Mouse (Mus musculus) forebrain, embryonic 11.5 days (tissue): ENCODE results near the gene Insig2. TPM values are rescaled to one million over a fixed set of nuclear protein-coding genes. Genes with fewer than 3 reads are reported as not detected.

ENCODE experiments used
- ATAC-seq: fragments of 200-750 bp; cut with Nextera tagmentation; replicated peaks from 2 replicates; pipeline ENCODE4 v1.8.0; 2017; ENCODE audit warnings: moderate TSS enrichment; ENCODE audit not compliant: low FRiP score
- DNase-seq: peaks from one replicate; pipeline ENCODE4 v3.0.0-alpha.2; 2017; ENCODE audit warnings: low spot score
- H3K27ac ChIP-seq: fragments of 300-500 bp; sonication (generic); 2 replicates; pipeline ENCODE4 v1.5.1; 2014; ENCODE audit warnings: low read depth, low read length
- H3K27me3 ChIP-seq: fragments of 300-500 bp; sonication (generic); 2 replicates; pipeline ENCODE4 v1.6.1; 2014; ENCODE audit warnings: mild to moderate bottlenecking, low read length, mixed read lengths; ENCODE audit not compliant: control insufficient read depth, insufficient read depth
- H3K36me3 ChIP-seq: fragments of 300-500 bp; sonication (generic); 2 replicates; pipeline ENCODE4 v1.6.1; 2014; ENCODE audit warnings: mild to moderate bottlenecking, low read length, moderate library complexity, mixed read lengths; ENCODE audit not compliant: control insufficient read depth, insufficient read depth
- H3K4me1 ChIP-seq: fragments of 300-500 bp; sonication (generic); replicated peaks from 2 replicates; pipeline ENCODE4 v1.6.1; 2014; ENCODE audit warnings: low read length, mixed read lengths; ENCODE audit not compliant: control insufficient read depth, insufficient read depth
- H3K4me2 ChIP-seq: fragments of 300-500 bp; sonication (generic); 2 replicates; pipeline ENCODE4 v1.6.1; 2014; ENCODE audit warnings: low read depth, mild to moderate bottlenecking, low read length, moderate library complexity, mixed read lengths; ENCODE audit not compliant: severe bottlenecking
- H3K4me3 ChIP-seq: fragments of 300-500 bp; sonication (generic); 2 replicates; pipeline ENCODE4 v1.5.1; 2014; ENCODE audit warnings: low read depth, low read length
- H3K9ac ChIP-seq: fragments of 300-500 bp; sonication (generic); 2 replicates; pipeline ENCODE4 v1.6.1; 2014; ENCODE audit warnings: low read length
- H3K9me3 ChIP-seq: fragments of 300-500 bp; sonication (generic); 2 replicates; pipeline ENCODE4 v1.6.1; 2016; ENCODE audit warnings: low read length, mixed read lengths; ENCODE audit not compliant: control insufficient read depth
- WGBS: fragments of 180-500 bp; shearing (Covaris S2); extraction: QIAGEN DNeasy Blood & Tissue Kit; methylation state at CpG from one replicate; pipeline ENCODE4 v1.1.7; 2014; 5-methylcytosine and 5-hydroxymethylcytosine counted together
- polyA plus RNA-seq: library from polyadenylated mRNA; unstranded; fragments of >200 nt; fragmentation: Nextera tagmentation; extraction: Ambion mirVana; gene quantifications from 2 replicates; pipeline ENCODE4 v1.2.1, GENCODE M21; 2014

Insig2 gene
- polyA plus RNA-seq = 12.9 and 16.7 TPM in 2 replicates

DNA sequence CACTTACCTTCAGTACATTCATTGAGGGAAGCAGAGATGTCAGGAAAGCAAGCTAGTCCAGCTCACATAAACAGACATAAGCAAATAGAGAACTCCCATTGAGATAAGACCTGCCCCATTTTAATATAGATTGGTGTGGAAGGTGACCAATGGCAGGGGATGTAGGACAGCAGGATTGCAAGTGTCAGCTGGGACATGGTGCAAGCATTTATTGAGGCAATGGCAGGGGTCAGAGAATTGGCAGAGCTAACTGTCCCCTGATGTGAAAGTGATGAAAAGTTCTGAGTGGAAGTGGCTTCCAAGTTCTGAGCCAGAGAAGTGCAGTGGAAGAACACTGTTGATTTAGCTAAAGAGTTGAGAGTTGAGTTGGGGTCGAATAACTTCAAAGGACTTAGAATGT is at the start of gene Insig2:
Gene Insig2 (minus strand): TSS at position 105 of the 400 bp plus-strand sequence.
- H3K9me3 ChIP-seq = no peaks in the 10 kb centered on the region
- H3K4me2 ChIP-seq = no peak within 1 kb of the TSS
- ATAC-seq (no peak), DNase-seq (no peak)
- H3K27ac ChIP-seq = no peak within 1 kb of the TSS
- no peak within 1 kb of the TSS for H3K4me3 ChIP-seq
- 83% methylated on average over 1 of the region's 1 CpGs for WGBS
- no peak within 1 kb of the TSS for H3K9ac ChIP-seq
- no peaks in the 10 kb centered on the region for H3K4me1 ChIP-seq
- no peaks in the 10 kb centered on the region for H3K36me3 ChIP-seq
- no peaks in the 10 kb centered on the region for H3K27me3 ChIP-seq

DNA sequence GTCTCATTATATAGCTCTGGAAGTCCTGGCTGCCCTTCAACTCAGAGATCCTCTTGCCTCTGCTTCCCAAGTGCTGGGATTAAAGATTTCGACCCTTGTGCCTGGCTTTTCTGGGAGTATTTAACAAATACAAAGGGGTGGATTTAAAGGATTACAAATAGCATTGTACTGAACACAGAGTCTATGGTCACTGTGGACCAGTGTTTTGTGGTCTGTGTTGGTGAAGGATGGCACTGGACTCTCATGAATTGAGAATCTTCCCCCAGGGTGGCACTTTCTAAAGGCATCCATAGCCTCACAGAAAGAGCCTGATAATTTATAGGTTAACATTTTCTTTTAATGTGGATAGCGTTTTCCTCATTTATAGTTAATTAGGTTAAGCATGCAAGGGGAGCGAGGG is 49.2 kb upstream of the Insig2 start:
- ATAC-seq (no peak), DNase-seq (no peak)
- H3K27ac ChIP-seq = no peak overlapping the region
- no peak overlapping the region for H3K4me3 ChIP-seq
- H3K9ac ChIP-seq = no peak overlapping the region
- no peaks in the 10 kb centered on the region for H3K36me3 ChIP-seq
- H3K4me1 ChIP-seq = no peaks in the 10 kb centered on the region
- H3K4me2 ChIP-seq = no peak overlapping the region
- H3K9me3 ChIP-seq = no peaks in the 10 kb centered on the region
- 56% methylated on average over 3 of the region's 3 CpGs for WGBS
- no peaks in the 10 kb centered on the region for H3K27me3 ChIP-seq

DNA sequence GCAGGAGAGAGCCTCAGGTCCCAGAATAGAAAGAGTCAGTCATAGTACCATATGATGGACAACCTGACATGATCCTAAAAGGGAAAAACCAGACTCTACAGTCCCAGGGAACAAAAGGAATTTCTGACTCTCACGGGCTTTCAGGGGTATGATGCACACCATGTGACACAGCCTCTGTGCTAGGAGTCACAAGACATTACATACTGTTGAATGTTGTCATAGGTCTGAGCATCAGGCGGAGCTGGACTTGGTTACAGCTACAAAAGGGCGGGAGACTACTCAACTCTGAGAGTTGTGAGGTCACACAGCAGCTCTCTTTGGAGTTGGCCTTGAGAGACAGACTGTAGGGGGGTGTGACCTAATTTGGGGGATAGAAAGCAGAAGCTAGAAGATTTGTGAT is 47.6 kb upstream of the Insig2 start:
- no peak for DNase-seq
- H3K4me1 ChIP-seq = no peaks in the 10 kb centered on the region
- H3K4me3 ChIP-seq = no peak overlapping the region
- 82% methylated on average over 3 of the region's 3 CpGs for WGBS
- no peak overlapping the region for H3K27ac ChIP-seq
- H3K4me2 ChIP-seq = no peak overlapping the region
- no peak for ATAC-seq
- H3K27me3 ChIP-seq = no peaks in the 10 kb centered on the region
- H3K36me3 ChIP-seq = no peaks in the 10 kb centered on the region
- no peaks in the 10 kb centered on the region for H3K9me3 ChIP-seq
- H3K9ac ChIP-seq = no peak overlapping the region

DNA sequence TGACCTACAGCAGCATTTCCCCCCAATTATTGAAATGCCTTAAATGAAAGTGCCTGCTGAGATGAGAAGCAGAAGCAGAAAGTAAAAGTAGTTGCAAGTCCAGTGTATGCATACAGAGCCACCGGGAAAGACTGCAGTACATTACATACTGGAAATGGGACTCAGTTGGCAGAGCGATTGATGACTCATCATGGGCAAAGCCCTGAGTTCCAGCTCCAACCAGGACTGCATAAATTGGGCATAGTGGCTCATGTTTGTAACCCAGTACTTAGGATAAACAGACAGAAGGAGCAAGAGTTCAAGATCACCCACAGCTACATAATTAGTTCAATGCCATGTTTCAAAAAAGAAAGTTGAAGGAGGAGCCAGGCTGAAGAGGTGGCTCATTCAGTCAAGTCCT is 45.5 kb upstream of the Insig2 start:
- H3K36me3 ChIP-seq = no peaks in the 10 kb centered on the region
- WGBS = 92% methylated on average over 2 of the region's 2 CpGs
- no peak overlapping the region for H3K4me3 ChIP-seq
- no peaks in the 10 kb centered on the region for H3K4me1 ChIP-seq
- no peak overlapping the region for H3K27ac ChIP-seq
- no peaks in the 10 kb centered on the region for H3K9me3 ChIP-seq
- no peak for DNase-seq
- no peak overlapping the region for H3K9ac ChIP-seq
- no peak overlapping the region for H3K4me2 ChIP-seq
- no peak for ATAC-seq
- H3K27me3 ChIP-seq = no peaks in the 10 kb centered on the region

DNA sequence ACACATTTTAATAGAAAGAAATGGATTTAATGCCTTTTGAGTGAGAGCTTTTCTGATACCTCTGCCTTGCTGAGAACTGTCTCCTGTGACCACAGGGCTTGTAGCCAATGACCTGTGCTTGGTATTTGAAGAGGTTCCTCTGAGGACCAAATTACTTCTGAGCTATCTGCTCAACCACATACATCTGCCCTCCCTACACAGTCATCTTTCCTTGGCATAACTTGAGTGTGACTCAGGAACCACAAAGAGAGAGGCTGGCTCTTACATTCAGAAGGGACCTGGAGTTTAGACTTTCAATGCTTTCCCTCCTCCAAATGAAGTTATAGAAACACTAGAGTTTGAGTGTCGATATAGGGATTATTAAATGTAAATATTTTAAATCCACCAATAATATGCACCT is 45.0 kb upstream of the Insig2 start:
- no peaks in the 10 kb centered on the region for H3K4me1 ChIP-seq
- no peak overlapping the region for H3K9ac ChIP-seq
- no peaks in the 10 kb centered on the region for H3K36me3 ChIP-seq
- no peaks in the 10 kb centered on the region for H3K27me3 ChIP-seq
- DNase-seq (no peak), ATAC-seq (no peak)
- WGBS = 85% methylated on average over 1 of the region's 1 CpGs
- no peak overlapping the region for H3K4me2 ChIP-seq
- H3K9me3 ChIP-seq = no peaks in the 10 kb centered on the region
- H3K27ac ChIP-seq = no peak overlapping the region
- H3K4me3 ChIP-seq = no peak overlapping the region

DNA sequence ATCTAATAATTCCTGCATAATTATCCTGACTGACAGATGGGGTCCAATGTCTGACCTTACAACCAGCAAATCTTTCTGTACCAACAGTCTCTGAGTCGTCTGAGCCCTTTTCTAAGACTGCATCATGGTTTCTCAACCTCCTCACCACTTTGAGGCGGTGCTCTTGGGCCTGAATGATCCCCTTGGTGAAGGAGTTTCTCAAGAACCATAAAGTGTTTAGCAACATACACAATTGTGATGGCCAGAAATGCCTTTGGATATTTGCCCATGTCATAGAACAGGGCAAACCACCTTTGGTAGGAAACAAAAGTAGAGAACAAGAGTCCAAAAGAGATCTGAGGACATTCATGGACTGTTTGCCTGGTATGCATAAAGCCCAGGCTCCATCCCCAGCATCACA is 41.2 kb upstream of the Insig2 start:
- H3K9ac ChIP-seq = no peak overlapping the region
- no peak overlapping the region for H3K4me2 ChIP-seq
- no peak overlapping the region for H3K4me3 ChIP-seq
- H3K4me1 ChIP-seq = no peaks in the 10 kb centered on the region
- WGBS = 80% methylated on average over 2 of the region's 2 CpGs
- no peaks in the 10 kb centered on the region for H3K9me3 ChIP-seq
- H3K36me3 ChIP-seq = no peaks in the 10 kb centered on the region
- ATAC-seq (no peak), DNase-seq (no peak)
- H3K27ac ChIP-seq = no peak overlapping the region
- no peaks in the 10 kb centered on the region for H3K27me3 ChIP-seq

DNA sequence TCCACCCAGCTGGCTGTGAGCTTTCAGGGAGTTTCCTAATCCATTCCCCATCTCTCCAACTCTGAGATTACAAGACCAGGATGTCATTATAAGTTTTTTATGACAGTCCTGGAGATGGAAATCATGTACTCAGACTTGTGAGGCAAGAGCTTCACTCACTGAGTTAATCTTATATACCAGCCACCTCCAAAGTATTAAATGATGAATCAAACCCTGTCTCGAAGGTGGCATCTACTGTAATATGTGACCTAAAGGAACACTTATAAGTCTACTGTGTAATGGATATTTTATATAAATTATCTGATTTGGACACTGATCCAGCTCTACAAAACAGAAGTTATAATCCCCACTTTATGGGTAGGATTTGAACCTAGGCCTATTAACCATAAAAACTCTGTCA is 40.3 kb upstream of the Insig2 start:
- Histone ChIP-seq H3K9ac (no peak overlapping the region), H3K27ac (no peak overlapping the region), H3K9me3 (no peaks in the 10 kb centered on the region), H3K4me1 (no peaks in the 10 kb centered on the region), H3K36me3 (no peaks in the 10 kb centered on the region), H3K4me2 (no peak overlapping the region), H3K4me3 (no peak overlapping the region), H3K27me3 (no peaks in the 10 kb centered on the region)
- 92% methylated on average over 1 of the region's 1 CpGs for WGBS
- no peak for DNase-seq
- ATAC-seq = no peak

DNA sequence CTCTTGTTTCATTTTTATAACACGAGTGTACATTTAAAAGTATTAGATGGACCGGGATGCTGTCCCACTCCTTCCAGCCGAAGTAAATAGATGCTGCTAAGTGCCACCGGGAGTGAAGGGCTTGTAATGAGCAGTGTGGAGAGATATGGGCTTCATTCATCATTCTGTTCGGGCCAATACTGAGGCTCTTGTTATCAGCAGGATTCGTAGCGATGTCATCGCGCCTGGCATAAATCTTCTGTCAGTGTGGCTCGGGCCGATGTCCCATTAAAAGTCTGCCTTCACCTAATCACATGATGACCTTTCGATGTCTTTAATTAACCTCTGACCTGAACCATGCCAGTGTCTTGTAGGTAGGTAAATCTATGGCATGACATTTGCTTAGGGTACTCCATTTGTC is 39.1 kb upstream of the Insig2 start:
- no peak overlapping the region for H3K27ac ChIP-seq
- WGBS = 86% methylated on average over 12 of the region's 12 CpGs
- H3K4me3 ChIP-seq = no peak overlapping the region
- no peaks in the 10 kb centered on the region for H3K27me3 ChIP-seq
- DNase-seq = no peak
- H3K9ac ChIP-seq = no peak overlapping the region
- H3K4me1 ChIP-seq = no peaks in the 10 kb centered on the region
- H3K9me3 ChIP-seq = no peaks in the 10 kb centered on the region
- no peaks in the 10 kb centered on the region for H3K36me3 ChIP-seq
- ATAC-seq = no peak
- H3K4me2 ChIP-seq = no peak overlapping the region

DNA sequence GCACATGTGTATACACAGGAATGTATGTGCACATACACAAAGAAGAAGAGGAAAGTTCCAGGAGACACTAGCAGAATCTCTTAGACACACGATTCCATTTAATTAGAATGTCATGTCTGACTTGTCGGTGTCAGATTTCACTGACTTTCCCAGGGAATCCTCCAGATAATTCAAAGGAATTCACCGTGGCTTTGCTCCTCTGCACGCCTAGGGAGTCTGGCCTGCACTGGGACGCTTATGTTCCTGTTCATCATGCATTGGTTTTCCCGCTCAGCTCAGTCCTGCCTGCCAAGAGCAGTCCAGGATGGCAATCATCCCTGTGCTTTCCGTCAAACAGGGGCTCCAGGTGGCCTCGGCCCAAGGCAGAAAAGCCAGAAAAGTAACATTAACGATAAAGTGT is 34.9 kb upstream of the Insig2 start:
- ATAC-seq (no peak), DNase-seq (no peak)
- H3K36me3 ChIP-seq = no peaks in the 10 kb centered on the region
- no peak overlapping the region for H3K4me2 ChIP-seq
- no peak overlapping the region for H3K27ac ChIP-seq
- no peak overlapping the region for H3K4me3 ChIP-seq
- H3K9ac ChIP-seq = no peak overlapping the region
- 56% methylated on average over 9 of the region's 9 CpGs for WGBS
- H3K9me3 ChIP-seq = no peaks in the 10 kb centered on the region
- no peaks in the 10 kb centered on the region for H3K27me3 ChIP-seq
- H3K4me1 ChIP-seq = no peaks in the 10 kb centered on the region
